Mouse (Mus musculus) E14TG2a.4 (cell line): ENCODE measurements around the gene Mmp20.
A peak's percentile ranks its signal among the peaks of the same experiment; 100 is the strongest.

Experiments
- H3K27me3 ChIP-seq: 2 replicates; pipeline ENCODE4 v1.6.1; 2014; ENCODE audit warnings: low read length, control low read depth; ENCODE audit not compliant: insufficient read depth
- H3K36me3 ChIP-seq: 2 replicates; pipeline ENCODE4 v1.6.1; 2014; ENCODE audit warnings: low read length, control low read depth; ENCODE audit not compliant: insufficient read depth
- H3K4me1 ChIP-seq: replicated peaks from 2 replicates; pipeline ENCODE4 v1.6.1; 2014; ENCODE audit warnings: low read depth, low read length, control low read depth
- H3K4me3 ChIP-seq: replicated peaks from 2 replicates; pipeline ENCODE4 v1.5.1; 2014; ENCODE audit warnings: mild to moderate bottlenecking, low read length
- H3K9me3 ChIP-seq: 2 replicates; pipeline ENCODE4 v1.6.1; 2014; ENCODE audit warnings: low read length, control low read depth
- CTCF ChIP-seq: conservative IDR thresholded peaks from 2 replicates; pipeline ENCODE4 v1.5.1; 2014; ENCODE audit warnings: low read length
- NANOG ChIP-seq: IDR thresholded peaks from 2 replicates; pipeline ENCODE4 v1.6.1; 2014; ENCODE audit warnings: borderline replicate concordance, low read length, mixed read lengths
- POU5F1 ChIP-seq: IDR thresholded peaks from 2 replicates; pipeline ENCODE4 v1.6.1; 2014; ENCODE audit warnings: low read length, borderline replicate concordance

The Mmp20 gene

DNA sequence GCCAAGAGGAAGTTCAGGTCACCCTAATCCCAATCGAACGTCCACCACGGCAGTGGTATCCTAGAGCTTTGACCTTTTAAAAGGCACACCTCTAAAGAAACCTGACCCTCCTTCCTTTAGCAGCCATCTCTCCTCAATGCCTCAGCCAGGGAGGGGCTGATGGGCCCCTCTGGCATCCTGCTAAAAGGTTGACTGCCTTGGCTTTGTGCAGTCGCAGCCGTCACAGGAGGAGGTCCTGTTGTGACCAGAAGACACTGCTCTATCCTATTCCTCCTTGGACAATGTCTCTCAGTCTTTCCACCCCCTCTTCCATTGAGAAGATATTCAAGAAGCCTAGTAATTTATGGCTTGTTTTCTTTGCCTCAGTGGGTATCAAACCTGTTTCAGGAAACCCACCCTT is 5.9 kb downstream of the Mmp20 start:
- peaks cover 14% of the 10 kb centered on the region; the same call in 1 of the 2 replicates for H3K9me3 ChIP-seq
- TF ChIP-seq POU5F1 (no peak), NANOG (peak; percentile 93), CTCF (no peak)
- H3K27me3 ChIP-seq = no peaks in the 10 kb centered on the region
- peaks cover 6% of the 10 kb centered on the region for H3K36me3 ChIP-seq
- no peak overlapping the region for H3K4me3 ChIP-seq
- peaks cover 28% of the 10 kb centered on the region for H3K4me1 ChIP-seq

DNA sequence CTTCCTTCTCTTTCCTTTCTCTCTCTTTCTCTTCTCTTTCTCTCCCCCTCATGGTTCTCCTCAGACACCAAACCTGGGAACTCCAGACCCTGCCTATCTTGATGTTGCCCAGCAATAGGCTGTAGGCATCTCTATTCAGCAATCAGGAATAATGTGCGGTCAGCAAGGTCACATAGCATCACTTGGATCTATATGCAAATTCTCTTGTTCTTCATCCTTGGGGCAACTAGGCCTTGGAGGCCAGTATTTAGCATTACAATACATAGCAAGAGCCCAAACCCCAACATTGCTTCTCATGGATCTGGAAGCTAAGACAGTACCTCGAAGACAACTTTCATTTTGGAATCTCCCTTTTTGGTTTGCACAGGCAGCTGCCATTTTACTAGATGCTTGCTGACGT is 19.9 kb downstream of the Mmp20 start:
- H3K4me1 ChIP-seq = peaks cover 22% of the 10 kb centered on the region
- no peaks in the 10 kb centered on the region for H3K9me3 ChIP-seq
- no peaks in the 10 kb centered on the region for H3K36me3 ChIP-seq
- no peak overlapping the region for H3K4me3 ChIP-seq
- no peaks in the 10 kb centered on the region for H3K27me3 ChIP-seq
- TF ChIP-seq CTCF (no peak), POU5F1 (no peak), NANOG (no peak)

DNA sequence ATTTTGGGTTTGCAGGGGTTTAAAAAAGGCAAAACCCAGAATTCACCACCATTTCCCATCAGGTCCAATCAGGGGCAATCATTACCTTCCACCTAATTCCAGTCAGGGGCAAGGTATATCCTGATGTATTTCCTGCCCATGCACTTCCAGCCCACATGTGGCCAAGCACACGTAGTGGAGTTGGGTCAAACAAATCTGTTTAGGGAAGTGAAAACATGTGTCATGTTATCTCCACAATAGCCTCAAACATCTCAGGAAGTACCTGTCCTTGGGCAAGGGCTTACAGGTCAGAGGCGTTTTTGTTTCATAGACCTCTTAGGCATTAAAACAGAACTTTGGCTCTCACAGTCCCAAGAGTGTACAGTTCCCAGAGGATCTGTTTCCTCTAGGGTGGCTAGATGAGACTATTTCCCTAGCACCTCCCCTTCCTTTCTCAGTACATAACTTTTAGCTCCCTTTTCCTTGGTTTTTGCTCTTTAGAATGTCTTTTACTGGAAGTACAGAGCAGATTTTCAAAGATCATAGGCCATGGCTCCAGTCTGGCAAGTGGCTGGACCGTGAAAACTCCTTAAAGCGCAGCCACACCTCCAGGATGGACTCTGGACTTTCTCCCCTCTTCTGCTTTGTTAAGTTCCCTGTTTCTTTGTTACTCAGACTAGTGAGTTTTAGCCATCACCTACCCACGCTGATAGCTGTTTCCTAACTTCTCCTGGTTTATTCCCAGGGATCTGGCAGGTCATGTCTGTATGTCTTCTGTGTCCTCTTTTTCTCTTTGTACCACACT is 22.6 kb downstream of the Mmp20 start:
- TF ChIP-seq NANOG (no peak), POU5F1 (no peak), CTCF (no peak)

DNA sequence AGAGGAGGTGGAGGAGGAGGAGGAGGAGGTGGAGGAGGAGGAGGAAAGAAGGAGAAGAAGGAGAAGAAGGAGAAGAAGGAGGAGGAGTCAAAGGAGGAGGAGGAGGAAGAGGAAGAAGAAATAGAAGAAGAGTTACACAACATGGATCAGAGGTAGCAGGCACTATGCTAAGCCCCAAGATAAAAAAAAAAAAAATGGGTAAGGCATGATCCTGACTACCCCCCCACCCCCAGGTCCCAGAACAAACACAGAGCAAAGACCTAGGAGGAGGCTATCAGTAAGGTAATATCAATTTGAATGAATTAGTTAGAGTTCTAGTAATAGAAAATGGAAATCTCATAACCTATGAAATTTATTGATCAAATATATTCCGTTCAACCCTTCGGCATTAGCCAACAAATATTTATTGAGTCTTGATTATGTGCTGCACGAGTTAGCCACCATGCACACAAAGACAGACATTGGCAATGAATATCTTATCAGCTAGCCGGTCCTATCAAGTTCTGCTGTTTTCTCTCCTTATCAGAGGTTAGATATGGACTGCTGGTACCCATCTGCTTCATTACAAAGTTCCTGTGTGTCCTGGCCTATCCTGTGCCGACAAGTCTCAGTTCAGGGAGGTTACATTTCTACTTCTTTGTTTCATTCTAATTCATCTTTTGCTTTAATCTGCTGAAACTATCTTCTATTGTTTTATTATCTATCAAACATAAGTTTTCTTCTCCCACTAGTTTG is 24.5 kb downstream of the Mmp20 start:
- Histone ChIP-seq H3K4me3 (no peak overlapping the region), H3K27me3 (no peaks in the 10 kb centered on the region; the same call in 1 of the 2 replicates), H3K9me3 (no peaks in the 10 kb centered on the region), H3K4me1 (peaks cover 14% of the 10 kb centered on the region), H3K36me3 (no peaks in the 10 kb centered on the region)
- no peak for TF ChIP-seq CTCF
- TF ChIP-seq POU5F1 = no peak
- no peak for TF ChIP-seq NANOG

More for the DNA sequence above, 22.6 kb downstream of the Mmp20 start:
- Histone ChIP-seq H3K36me3 (no peaks in the 10 kb centered on the region), H3K4me3 (no peak overlapping the region), H3K4me1 (peaks cover 14% of the 10 kb centered on the region), H3K9me3 (no peaks in the 10 kb centered on the region), H3K27me3 (no peaks in the 10 kb centered on the region; the same call in 1 of the 2 replicates)

DNA sequence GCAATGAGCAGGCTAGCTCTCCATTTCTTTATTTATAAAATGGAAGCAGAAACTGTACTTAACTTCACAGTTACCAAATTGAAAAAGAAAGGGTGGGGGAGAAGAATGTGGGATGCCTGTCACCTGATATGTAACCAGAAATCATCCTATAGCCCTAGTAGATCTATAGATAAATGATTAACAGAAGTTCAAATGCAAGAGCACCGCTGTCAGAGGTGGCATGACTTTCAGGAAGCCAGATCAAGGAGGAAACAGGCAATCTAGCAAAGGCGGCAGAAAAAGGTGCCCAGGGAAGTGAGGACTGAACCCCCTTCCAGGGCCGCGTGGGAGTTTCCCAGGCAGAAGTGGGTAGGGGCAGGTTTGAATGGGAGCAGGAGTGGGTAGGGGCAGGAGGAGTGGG is 29.9 kb downstream of the Mmp20 start:
- no peaks in the 10 kb centered on the region for H3K36me3 ChIP-seq
- H3K4me1 ChIP-seq = peaks cover 33% of the 10 kb centered on the region
- H3K9me3 ChIP-seq = no peaks in the 10 kb centered on the region; the same call in 1 of the 2 replicates
- TF ChIP-seq CTCF (no peak), POU5F1 (no peak), NANOG (no peak)
- no peaks in the 10 kb centered on the region; the same call in 1 of the 2 replicates for H3K27me3 ChIP-seq
- H3K4me3 ChIP-seq = no peak overlapping the region

DNA sequence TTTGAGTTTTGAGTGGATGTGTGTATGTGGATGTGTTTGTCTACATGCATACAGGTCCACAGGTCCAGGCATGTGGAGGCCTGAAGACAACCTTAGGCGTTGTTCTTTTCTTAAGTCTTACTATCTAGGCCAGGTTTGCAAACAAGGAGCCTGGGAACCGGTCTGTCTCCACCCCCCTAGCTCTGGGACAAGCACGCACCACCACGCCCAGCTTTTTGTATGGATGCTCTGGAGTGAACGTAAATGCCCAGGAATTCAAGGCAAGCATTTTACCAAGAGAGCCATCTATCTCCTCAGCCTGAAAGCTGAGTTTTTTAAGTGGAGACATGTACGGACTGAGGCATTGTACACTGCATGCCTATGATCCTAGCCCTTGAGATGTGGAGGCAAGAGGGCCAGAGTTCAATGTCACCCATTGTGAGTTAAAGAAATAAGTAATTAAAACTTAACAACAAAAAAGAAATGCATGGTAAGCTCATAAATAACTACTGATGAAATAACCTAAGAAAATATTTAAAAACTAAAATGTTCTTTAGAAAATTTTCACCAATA is 31.5 kb downstream of the Mmp20 start:
- no peaks in the 10 kb centered on the region for H3K27me3 ChIP-seq
- H3K4me3 ChIP-seq = no peak overlapping the region
- H3K36me3 ChIP-seq = no peaks in the 10 kb centered on the region
- H3K9me3 ChIP-seq = peaks cover 6% of the 10 kb centered on the region; the same call in 1 of the 2 replicates
- no peak for TF ChIP-seq NANOG
- TF ChIP-seq CTCF = no peak
- H3K4me1 ChIP-seq = peaks cover 33% of the 10 kb centered on the region

DNA sequence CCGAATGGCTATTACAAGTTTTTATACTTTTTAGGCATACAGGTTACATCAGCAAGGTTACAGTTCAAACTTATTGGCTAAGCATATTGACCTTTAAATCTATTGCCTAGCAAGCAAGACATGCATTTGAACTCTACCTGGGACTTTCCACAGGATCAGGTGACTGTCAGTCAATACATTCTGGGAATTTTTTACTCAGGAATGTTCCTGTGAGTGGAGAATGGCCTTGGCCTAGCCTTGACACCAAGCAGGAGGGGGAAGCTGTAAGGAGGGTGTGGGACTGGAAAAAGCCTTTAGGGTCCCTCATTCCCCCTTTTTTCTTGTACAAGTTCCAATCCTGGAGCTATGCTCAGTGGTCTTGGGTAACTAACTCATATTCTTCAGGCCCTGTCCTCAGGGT is 33.3 kb downstream of the Mmp20 start:
- Histone ChIP-seq H3K9me3 (peaks cover 6% of the 10 kb centered on the region; the same call in 1 of the 2 replicates), H3K36me3 (no peaks in the 10 kb centered on the region), H3K4me1 (peaks cover 33% of the 10 kb centered on the region), H3K4me3 (no peak overlapping the region), H3K27me3 (no peaks in the 10 kb centered on the region)
- TF ChIP-seq CTCF = no peak
- no peak for TF ChIP-seq NANOG
- no peak for TF ChIP-seq POU5F1

DNA sequence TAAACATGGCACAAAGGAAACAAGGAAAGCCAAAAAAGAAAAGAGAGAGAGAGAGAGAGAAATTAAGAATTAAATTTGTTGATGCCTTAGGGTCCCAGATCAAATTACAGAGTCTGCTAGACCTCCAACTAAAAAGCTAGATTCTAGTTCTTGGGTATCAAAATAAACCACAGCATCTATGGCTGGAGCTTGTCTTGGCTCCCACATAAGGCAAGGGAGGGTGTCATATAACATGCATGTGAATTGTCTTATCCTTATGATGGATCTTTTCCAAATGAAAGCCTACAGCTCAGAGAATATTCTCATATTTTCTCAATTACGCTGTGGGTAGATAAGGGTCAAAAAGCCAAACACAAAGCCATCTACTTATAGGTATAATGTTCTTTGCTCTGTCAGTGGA is 41.6 kb downstream of the Mmp20 start:
- Histone ChIP-seq H3K36me3 (no peaks in the 10 kb centered on the region), H3K9me3 (no peaks in the 10 kb centered on the region), H3K4me1 (no peaks in the 10 kb centered on the region), H3K4me3 (no peak overlapping the region), H3K27me3 (no peaks in the 10 kb centered on the region)
- TF ChIP-seq NANOG (no peak), POU5F1 (no peak), CTCF (no peak)
